9 mouse cellular contexts compared by ENCODE assay signal in the genomic region with DNA sequence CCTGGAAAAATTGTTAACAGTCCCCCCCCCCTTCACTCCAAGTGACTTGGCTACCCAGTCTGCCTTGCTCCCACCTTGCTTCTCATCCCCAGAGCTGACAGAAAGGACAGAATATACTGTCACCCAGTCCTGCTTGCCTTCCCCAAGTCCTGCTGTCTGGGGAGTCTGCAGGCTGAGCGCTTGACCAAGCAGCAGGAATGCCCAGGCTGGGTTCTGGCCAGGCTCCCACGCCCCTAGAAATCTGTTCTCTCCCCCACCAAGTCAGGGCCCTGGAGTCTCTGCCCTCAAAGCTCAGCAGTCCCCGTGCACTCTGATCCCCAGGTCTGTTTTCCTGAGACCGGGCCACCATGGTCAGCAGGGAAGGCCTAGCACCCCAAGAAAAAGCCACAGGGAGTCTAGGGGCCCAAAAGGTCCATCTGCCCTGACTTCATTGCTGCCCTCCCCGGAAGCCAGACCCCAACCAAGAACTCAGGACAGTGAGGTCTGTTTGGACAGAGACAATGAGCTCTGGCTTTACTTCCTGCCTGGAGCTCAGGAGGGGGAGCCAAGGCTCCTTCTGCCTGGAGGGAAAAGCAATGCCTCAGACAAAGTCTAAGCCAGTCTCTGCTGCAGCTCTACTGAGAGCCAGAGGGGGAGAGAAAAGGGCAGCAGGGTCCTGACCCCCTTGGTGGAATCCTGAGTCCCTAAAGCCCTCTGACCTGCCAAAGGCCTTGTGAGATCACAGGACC. TPM values are rescaled to one million over a fixed set of nuclear protein-coding genes. Genes with fewer than 3 reads are reported as not detected.
DNase-seq lines count a peak whose midpoint lies in the region; ATAC-seq lines count a peak whose summit lies in the region.
"Had no signal": no experiment of that assay in that cellular context is flagged by ENCODE, and none has a peak within 500 bp of the region (broad histone marks: within the 10 kb centered on the region; RNA-seq: fewer than 3 reads in every experiment).

No protein-coding gene starts in this region.

- peak overlapping the region; percentile 36; the same call in 1 of the 2 replicates for H3K27ac ChIP-seq in heart, embryonic 13.5 days (replicated peaks)
- peak overlapping the region; percentile 75; the same call in 1 of the 2 replicates for H3K27ac ChIP-seq in embryonic facial prominence, embryonic 12.5 days
- H3K27ac ChIP-seq in midbrain, embryonic 15.5 days: peak overlapping the region; percentile 86

- H3K9me3 ChIP-seq in heart, embryonic 13.5 days: peaks cover 14% of the 10 kb centered on the region
- H3K9me3 ChIP-seq in embryonic facial prominence, embryonic 12.5 days: peaks cover 13% of the 10 kb centered on the region
- no peaks in the 10 kb centered on the region for H3K9me3 ChIP-seq in midbrain, embryonic 15.5 days

- no peak overlapping the region for H3K4me3 ChIP-seq in heart, embryonic 13.5 days
- no peak overlapping the region for H3K4me3 ChIP-seq in embryonic facial prominence, embryonic 12.5 days
- peak overlapping the region; percentile 35 for H3K4me3 ChIP-seq in midbrain, embryonic 15.5 days

- H3K36me3 ChIP-seq in heart, embryonic 13.5 days: peaks cover 22% of the 10 kb centered on the region
- peaks cover 31% of the 10 kb centered on the region for H3K36me3 ChIP-seq in embryonic facial prominence, embryonic 12.5 days
- H3K36me3 ChIP-seq in midbrain, embryonic 15.5 days (replicated peaks): peaks cover 28% of the 10 kb centered on the region

- WGBS in heart, embryonic 13.5 days: 49% methylated on average over 5 of the region's 5 CpGs
- WGBS in embryonic facial prominence, embryonic 12.5 days: 36% methylated on average over 5 of the region's 5 CpGs
- WGBS in midbrain, embryonic 15.5 days: 8% methylated on average over 5 of the region's 5 CpGs

- H3K27me3 ChIP-seq in heart, embryonic 13.5 days (replicated peaks): peaks cover 19% of the 10 kb centered on the region
- H3K27me3 ChIP-seq in embryonic facial prominence, embryonic 12.5 days: peaks cover 12% of the 10 kb centered on the region
- H3K27me3 ChIP-seq in midbrain, embryonic 15.5 days (replicated peaks): no peaks in the 10 kb centered on the region

- H3K4me2 ChIP-seq in heart, embryonic 13.5 days: no peak overlapping the region
- peak overlapping the region; percentile 33 for H3K4me2 ChIP-seq in embryonic facial prominence, embryonic 12.5 days (replicated peaks)
- peak overlapping the region; percentile 77 for H3K4me2 ChIP-seq in midbrain, embryonic 15.5 days

- peak overlapping the region; percentile 50; the same call in 1 of the 2 replicates for H3K9ac ChIP-seq in heart, embryonic 13.5 days
- 0 out of 2 replicates have a peak overlapping the region, but pooled peaks have one; percentile 29 for H3K9ac ChIP-seq in embryonic facial prominence, embryonic 12.5 days
- peak overlapping the region; percentile 55 for H3K9ac ChIP-seq in midbrain, embryonic 15.5 days

- ATAC-seq in heart, embryonic 13.5 days (ENCODE audit: extremely low read depth, insufficient number of reproducible peaks, low FRiP score, low TSS enrichment): no peak
- no peak for ATAC-seq in embryonic facial prominence, embryonic 12.5 days (ENCODE audit: insufficient number of reproducible peaks, insufficient read depth, low FRiP score, low TSS enrichment)
- ATAC-seq in midbrain, embryonic 15.5 days (replicated peaks): 0 out of 2 replicates have a peak, but pooled peaks have one; percentile 0

- peaks cover 21% of the 10 kb centered on the region for H3K4me1 ChIP-seq in heart, embryonic 13.5 days
- H3K4me1 ChIP-seq in embryonic facial prominence, embryonic 12.5 days: peaks cover 29% of the 10 kb centered on the region
- peaks cover 75% of the 10 kb centered on the region for H3K4me1 ChIP-seq in midbrain, embryonic 15.5 days

- no peak for DNase-seq in heart, adult 9 months (ENCODE audit: low spot score in 2 of 2)
- DNase-seq in kidney, adult 11 months: peak; percentile 93
- DNase-seq in spleen, postnatal 36 days (ENCODE audit: low spot score in 2 of 2): no peak
- DNase-seq in frontal cortex, postnatal 25 days (ENCODE audit: low spot score in 2 of 2): no peak
- DNase-seq in adipocyte (ENCODE audit: low spot score): no peak
- DNase-seq: liver had no signal

RNA-seq across cellular contexts. Expression of a gene that starts 4.2 kb away (rescaled TPM):
- 2.1 and 3.1 TPM in 2 replicates for polyA plus RNA-seq in heart, embryonic 13.5 days (2015; fragmentation: Nextera tagmentation; extraction: Ambion mirVana)
- polyA plus RNA-seq in embryonic facial prominence, embryonic 12.5 days (2016; fragmentation: Nextera tagmentation; extraction: Ambion mirVana): 9.5 and 11.0 TPM in 2 replicates
- 38.5 and 43.3 TPM in 2 replicates for polyA plus RNA-seq in midbrain, embryonic 15.5 days (2015; fragmentation: Nextera tagmentation; extraction: Ambion mirVana)

RNA-seq across cellular contexts. Expression of a gene that starts 27.6 kb away (rescaled TPM):
- polyA plus RNA-seq in heart, embryonic 13.5 days (2015; fragmentation: Nextera tagmentation; extraction: Ambion mirVana): 24.4 and 25.4 TPM in 2 replicates
- polyA plus RNA-seq in embryonic facial prominence, embryonic 12.5 days (2016; fragmentation: Nextera tagmentation; extraction: Ambion mirVana): 73.4 and 78.1 TPM in 2 replicates
- polyA plus RNA-seq in midbrain, embryonic 15.5 days (2015; fragmentation: Nextera tagmentation; extraction: Ambion mirVana): 7.7 and 8.8 TPM in 2 replicates

RNA-seq across cellular contexts. Expression of a gene that starts 33.8 kb away (rescaled TPM):
- polyA plus RNA-seq in heart, embryonic 13.5 days (2015; fragmentation: Nextera tagmentation; extraction: Ambion mirVana): 78.2 and 91.4 TPM in 2 replicates
- polyA plus RNA-seq in embryonic facial prominence, embryonic 12.5 days (2016; fragmentation: Nextera tagmentation; extraction: Ambion mirVana): 125 and 127 TPM in 2 replicates
- 209 and 212 TPM in 2 replicates for polyA plus RNA-seq in midbrain, embryonic 15.5 days (2015; fragmentation: Nextera tagmentation; extraction: Ambion mirVana)

RNA-seq across cellular contexts. Expression of a gene that starts 46.5 kb away (rescaled TPM):
- 40.7 and 45.8 TPM in 2 replicates for polyA plus RNA-seq in heart, embryonic 13.5 days (2015; fragmentation: Nextera tagmentation; extraction: Ambion mirVana)
- polyA plus RNA-seq in embryonic facial prominence, embryonic 12.5 days (2016; fragmentation: Nextera tagmentation; extraction: Ambion mirVana): 0.13 and 0.18 TPM in 2 replicates
- polyA plus RNA-seq in midbrain, embryonic 15.5 days (2015; fragmentation: Nextera tagmentation; extraction: Ambion mirVana): not detected in 2 replicates

Comparison
In these comparisons a context has a peak if more than half of its experiments do, and no peak if none do; other contexts are left out.
1. H3K27ac ChIP-seq: peak in every context shown above with its lines; median percentile 86 in midbrain, embryonic 15.5 days; 75 in embryonic facial prominence, embryonic 12.5 days; 36 in heart, embryonic 13.5 days.